In the genomic region with DNA sequence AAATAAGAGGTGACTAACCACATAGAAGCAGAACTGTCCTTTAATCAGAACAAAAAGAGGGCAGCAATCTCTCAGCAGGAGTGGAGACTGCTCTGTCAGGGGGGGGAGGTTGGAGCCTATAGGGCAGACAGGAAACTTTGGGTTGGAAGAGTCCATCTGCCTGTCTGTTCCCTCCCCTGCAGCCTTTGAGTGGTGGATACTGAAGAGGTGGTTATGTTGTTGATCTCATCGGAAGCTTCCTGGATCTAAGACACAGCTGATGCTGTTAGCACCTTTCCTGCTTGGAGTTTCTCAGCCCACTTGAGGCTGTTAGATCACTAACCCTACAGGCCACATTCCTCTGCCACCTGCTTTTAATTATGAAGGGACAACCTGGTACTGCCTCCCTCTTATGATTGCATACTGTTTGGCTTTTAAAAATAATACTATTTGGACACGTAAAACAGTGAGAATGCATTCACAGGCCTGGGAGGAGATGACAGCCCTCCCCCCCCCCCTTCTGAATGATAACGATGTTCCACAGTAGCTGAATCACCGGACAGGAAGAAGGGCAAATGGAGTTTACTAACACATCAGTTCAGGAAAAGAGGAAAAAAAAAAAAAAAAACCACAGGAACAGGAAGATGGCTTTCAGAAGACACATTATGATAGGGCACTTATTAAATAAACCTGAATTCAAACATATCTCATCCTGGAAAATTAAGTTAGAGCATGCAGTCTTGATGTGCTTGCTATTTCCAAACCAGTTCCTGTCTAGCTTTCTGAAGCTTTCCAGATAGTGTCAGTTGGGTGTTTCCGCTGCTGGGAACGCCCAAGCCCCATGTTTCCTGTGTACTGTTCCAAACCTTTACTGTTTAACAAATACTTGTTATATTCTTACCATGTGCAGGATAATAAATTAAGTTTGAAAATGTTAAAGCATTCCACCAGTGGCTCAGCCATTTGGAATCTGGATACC, we compare ENCODE assay signal across 14 mouse cellular contexts. TPM values are rescaled to one million over a fixed set of nuclear protein-coding genes. Genes with fewer than 3 reads are reported as not detected.
DNase-seq lines count a peak whose midpoint lies in the region; ATAC-seq and TF ChIP-seq lines count a peak whose summit lies in the region.
"Had no signal": no experiment of that assay in that cellular context is flagged by ENCODE, and none has a peak within 500 bp of the region (broad histone marks: within the 10 kb centered on the region; RNA-seq: fewer than 3 reads in every experiment).

No protein-coding gene starts in this region.

- TF ChIP-seq CTCF in embryonic fibroblast, embryonic 13.5 days (IDR thresholded peaks at IDR 0.05; ENCODE audit: borderline replicate concordance, insufficient read depth, low read length), result no peak

- peak; percentile 38 for DNase-seq in embryonic facial prominence, embryonic 11.5 days (ENCODE audit: low spot score)
- DNase-seq in embryonic facial prominence, embryonic 10.5 days (ENCODE audit: low spot score), result no peak
- DNase-seq in heart, postnatal 4 days, result peak; percentile 17
- peak; percentile 61 for DNase-seq in lung, postnatal 25 days (ENCODE audit: low spot score)
- no peak for DNase-seq in urinary bladder, adult 18-20 months (ENCODE audit: low spot score in 2 of 2)
- DNase-seq: cerebellum, postnatal 10 days had no signal

- H3K27me3 ChIP-seq in embryonic facial prominence, embryonic 11.5 days (ENCODE audit: control insufficient read depth, insufficient read depth, low read length), result no peaks in the 10 kb centered on the region
- H3K27me3 ChIP-seq in embryonic facial prominence, embryonic 10.5 days (replicated peaks; ENCODE audit: low read depth, poor library complexity, severe bottlenecking), result no peaks in the 10 kb centered on the region
- no peaks in the 10 kb centered on the region for H3K27me3 ChIP-seq in hindbrain, embryonic 13.5 days

- 57% methylated on average over 6 of the region's 6 CpGs for WGBS in embryonic facial prominence, embryonic 11.5 days
- WGBS in embryonic facial prominence, embryonic 10.5 days, result 62% methylated on average over 6 of the region's 6 CpGs
- WGBS in hindbrain, embryonic 13.5 days, result 75% methylated on average over 6 of the region's 6 CpGs

- no peak overlapping the region for H3K4me3 ChIP-seq in embryonic facial prominence, embryonic 11.5 days (ENCODE audit: low read depth, low read length)
- H3K4me3 ChIP-seq in embryonic facial prominence, embryonic 10.5 days, result no peak overlapping the region
- H3K4me3 ChIP-seq in embryonic fibroblast, embryonic 13.5 days (ENCODE audit: insufficient read depth, low read length), result no peak overlapping the region
- no peak overlapping the region for H3K4me3 ChIP-seq in hindbrain, embryonic 13.5 days

- no peak overlapping the region for H3K9ac ChIP-seq in embryonic facial prominence, embryonic 11.5 days (replicated peaks; ENCODE audit: low read length)
- H3K9ac ChIP-seq in hindbrain, embryonic 13.5 days, result no peak overlapping the region

- ATAC-seq in embryonic facial prominence, embryonic 11.5 days (replicated peaks; ENCODE audit: insufficient number of reproducible peaks, low FRiP score, low TSS enrichment, low read depth), result no peak
- ATAC-seq in hindbrain, embryonic 13.5 days (ENCODE audit: low FRiP score), result no peak
- no peak for ATAC-seq in monocyte, adult 5-6 weeks (replicated peaks; ENCODE audit: insufficient number of reproducible peaks, low FRiP score, low TSS enrichment, poor library complexity, severe bottlenecking)
- ATAC-seq: activated CD4-positive, CD25-positive, alpha-beta regulatory T cell, adult 4 months; forebrain, embryonic 16.5 days had no signal

- H3K36me3 ChIP-seq in embryonic facial prominence, embryonic 11.5 days (replicated peaks; ENCODE audit: control insufficient read depth, insufficient read depth, low read depth, low read length), result no peaks in the 10 kb centered on the region
- H3K36me3 ChIP-seq in embryonic facial prominence, embryonic 10.5 days (replicated peaks), result no peaks in the 10 kb centered on the region
- H3K36me3 ChIP-seq in hindbrain, embryonic 13.5 days, result no peaks in the 10 kb centered on the region

- no peak overlapping the region for H3K27ac ChIP-seq in embryonic facial prominence, embryonic 11.5 days (replicated peaks; ENCODE audit: low read depth, low read length)
- no peak overlapping the region for H3K27ac ChIP-seq in embryonic facial prominence, embryonic 10.5 days (replicated peaks)
- peak overlapping the region; percentile 60; the same call in 1 of the 2 replicates for H3K27ac ChIP-seq in embryonic fibroblast, embryonic 13.5 days (ENCODE audit: insufficient read depth, low read length)
- no peak overlapping the region for H3K27ac ChIP-seq in hindbrain, embryonic 13.5 days

- no peaks in the 10 kb centered on the region for H3K9me3 ChIP-seq in embryonic facial prominence, embryonic 11.5 days (replicated peaks; ENCODE audit: control insufficient read depth, low read length)
- H3K9me3 ChIP-seq in embryonic facial prominence, embryonic 10.5 days, result no peaks in the 10 kb centered on the region
- H3K9me3 ChIP-seq in hindbrain, embryonic 13.5 days, result no peaks in the 10 kb centered on the region

- no peaks in the 10 kb centered on the region for H3K4me1 ChIP-seq in embryonic facial prominence, embryonic 11.5 days (ENCODE audit: control insufficient read depth, insufficient read depth, low read length)
- H3K4me1 ChIP-seq in embryonic facial prominence, embryonic 10.5 days, result peaks cover 8% of the 10 kb centered on the region
- H3K4me1 ChIP-seq in embryonic fibroblast, embryonic 13.5 days (ENCODE audit: control insufficient read depth, insufficient read depth, low read length), result peaks cover 7% of the 10 kb centered on the region
- H3K4me1 ChIP-seq in hindbrain, embryonic 13.5 days (replicated peaks), result no peaks in the 10 kb centered on the region

- no peak overlapping the region for H3K4me2 ChIP-seq in embryonic facial prominence, embryonic 11.5 days (ENCODE audit: low read depth, low read length)
- H3K4me2 ChIP-seq in hindbrain, embryonic 13.5 days, result no peak overlapping the region

- no peak for TF ChIP-seq POLR2A in embryonic fibroblast, embryonic 13.5 days (IDR thresholded peaks at IDR 0.05; ENCODE audit: low read depth, low read length)

RNA-seq across cellular contexts. Expression of gene Pde4b, which starts 41.9 kb away (rescaled TPM):
- 10.3 and 11.4 TPM in 2 replicates for polyA plus RNA-seq in embryonic facial prominence, embryonic 11.5 days (2014; fragmentation: Nextera tagmentation; extraction: Ambion mirVana)
- 8.0 and 8.2 TPM in 2 replicates for polyA plus RNA-seq in embryonic facial prominence, embryonic 10.5 days (2016; fragmentation: Nextera tagmentation; extraction: Ambion mirVana)
- 14.2 and 19.0 TPM in 2 replicates for polyA plus RNA-seq in embryonic fibroblast, embryonic 13.5 days (2011; ENCODE audit: insufficient read length, low read depth, missing spikeins)
- 10 to 100 TPM; 67.2 to 72.1 TPM for total RNA-seq in heart, postnatal 4 days (2021)
- polyA plus RNA-seq in hindbrain, embryonic 13.5 days (2015; fragmentation: Nextera tagmentation; extraction: Ambion mirVana), result 26.0 and 27.0 TPM in 2 replicates
- 137 to 259 TPM (median 236 TPM) in 3 replicates for total RNA-seq in monocyte, adult 5-6 weeks (2017)

RNA-seq across cellular contexts. Expression of gene Gm12789, which starts 59.0 kb away (rescaled TPM):
- polyA plus RNA-seq in embryonic facial prominence, embryonic 11.5 days (2014; fragmentation: Nextera tagmentation; extraction: Ambion mirVana), result not detected in 2 replicates
- not detected in 2 replicates for polyA plus RNA-seq in embryonic facial prominence, embryonic 10.5 days (2016; fragmentation: Nextera tagmentation; extraction: Ambion mirVana)
- not detected in 2 replicates for polyA plus RNA-seq in embryonic fibroblast, embryonic 13.5 days (2011; ENCODE audit: insufficient read length, low read depth, missing spikeins)
- total RNA-seq in heart, postnatal 4 days (2021), result not detected
- not detected in 2 replicates for polyA plus RNA-seq in hindbrain, embryonic 13.5 days (2015; fragmentation: Nextera tagmentation; extraction: Ambion mirVana)
- not detected in 3 replicates for total RNA-seq in monocyte, adult 5-6 weeks (2017)
- total RNA-seq: layer of hippocampus, adult 18-20 months; megakaryocyte-erythroid progenitor cell, adult 5-6 weeks had no signal
- polyA plus RNA-seq: activated CD4-positive, CD25-positive, alpha-beta regulatory T cell, adult 4 months; forebrain, embryonic 16.5 days; neural tube, embryonic 14.5 days had no signal

Comparison
In these comparisons a context has a peak if more than half of its experiments do, and no peak if none do; other contexts are left out.
1. DNase-seq: peak in embryonic facial prominence, embryonic 11.5 days (single experiment), heart, postnatal 4 days (single experiment) and lung, postnatal 25 days (single experiment); none in embryonic facial prominence, embryonic 10.5 days (single experiment) and urinary bladder, adult 18-20 months (0 of 2).